Mouse (Mus musculus) C2C12 (cell line): ENCODE data around the gene Midn.

Experiments
- CTCF ChIP-seq: IDR thresholded peaks from one replicate; pipeline ENCODE4 v1.5.1; 2011; ENCODE audit not compliant: control insufficient read depth, insufficient read depth, insufficient read length
- MAX ChIP-seq: IDR thresholded peaks from one replicate; pipeline ENCODE4 v1.6.1; 2011; ENCODE audit warnings: mild to moderate bottlenecking, control low read depth

GRCm38 (mm10) chr10:80141243-80141642, 6.8 kb upstream of the Midn start:
- TF ChIP-seq CTCF (peak; percentile 87), MAX (peak; percentile 66)
